Mouse (Mus musculus): ENCODE results near the gene Gpr89. TPM values are rescaled to one million over a fixed set of nuclear protein-coding genes. Genes with fewer than 3 reads are reported as not detected.

Gene Gpr89
- polyA plus RNA-seq, 1 experiment from 2014 or later = 36.5 TPM

DNA sequence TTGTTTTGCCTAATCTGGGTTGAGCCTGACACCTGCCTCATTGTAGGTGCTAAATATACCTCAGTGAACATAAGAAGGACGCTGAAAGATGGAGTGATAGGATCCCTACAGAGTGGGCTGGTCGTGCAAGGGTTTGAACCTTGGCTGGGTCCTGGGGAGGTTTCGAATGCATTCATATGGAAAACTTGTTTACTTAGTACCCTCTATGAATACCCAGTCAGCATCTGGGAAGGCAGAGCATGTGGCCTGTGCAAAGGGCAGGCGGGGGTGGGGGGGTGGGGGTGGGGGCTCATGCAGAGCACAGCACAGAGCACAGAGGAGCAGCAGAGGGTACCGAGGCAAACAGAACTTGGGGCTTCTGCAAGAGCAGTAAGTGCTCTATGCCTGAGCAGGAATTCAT is 72.2 kb downstream of the Gpr89 start:
- H3K4me1 ChIP-seq = no peaks in the 10 kb centered on the region
- H3K36me3 ChIP-seq = no peaks in the 10 kb centered on the region
- WGBS = 44% methylated on average over 5 of the region's 5 CpGs
- H3K4me3 ChIP-seq = no peak overlapping the region
- no peaks in the 10 kb centered on the region for H3K9me3 ChIP-seq (replicated peaks)
- no peak for DNase-seq (ENCODE audit: low spot score)
- H3K27ac ChIP-seq = no peak overlapping the region
- 0 out of 2 replicates have a peak, but pooled peaks cover 3% of the 10 kb centered on the region for H3K27me3 ChIP-seq (ENCODE audit: low read depth, poor library complexity, severe bottlenecking)

DNA sequence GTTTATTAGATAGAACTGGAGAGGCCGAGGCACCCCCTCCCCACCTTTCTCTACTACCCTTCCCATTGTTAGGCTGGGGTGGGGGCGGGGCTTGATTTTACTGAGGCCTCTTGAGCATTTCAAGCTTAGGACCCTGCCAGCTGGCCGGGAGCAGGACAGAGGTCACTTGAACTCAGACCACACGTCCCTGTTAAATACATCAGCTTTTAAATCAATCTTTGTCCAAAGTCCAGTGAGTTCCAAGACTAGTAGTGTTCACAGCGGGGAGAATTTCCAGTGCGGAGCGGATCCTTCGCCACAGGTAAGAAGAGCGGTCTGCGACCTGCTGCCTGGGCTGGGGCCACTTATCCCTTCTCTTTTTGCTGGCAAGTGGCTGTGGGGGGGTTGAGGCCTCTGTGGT is 75.3 kb downstream of the Gpr89 start:
- DNase-seq (ENCODE audit: low spot score) = no peak
- H3K36me3 ChIP-seq = no peaks in the 10 kb centered on the region
- H3K4me1 ChIP-seq = peaks cover 3% of the 10 kb centered on the region; the same call in 1 of the 2 replicates
- no peaks in the 10 kb centered on the region for H3K9me3 ChIP-seq (replicated peaks)
- no peak overlapping the region for H3K4me3 ChIP-seq
- no peak overlapping the region for H3K27ac ChIP-seq
- WGBS = 78% methylated on average over 10 of the region's 10 CpGs
- 0 out of 2 replicates have a peak, but pooled peaks cover 3% of the 10 kb centered on the region for H3K27me3 ChIP-seq (ENCODE audit: low read depth, poor library complexity, severe bottlenecking)

DNA sequence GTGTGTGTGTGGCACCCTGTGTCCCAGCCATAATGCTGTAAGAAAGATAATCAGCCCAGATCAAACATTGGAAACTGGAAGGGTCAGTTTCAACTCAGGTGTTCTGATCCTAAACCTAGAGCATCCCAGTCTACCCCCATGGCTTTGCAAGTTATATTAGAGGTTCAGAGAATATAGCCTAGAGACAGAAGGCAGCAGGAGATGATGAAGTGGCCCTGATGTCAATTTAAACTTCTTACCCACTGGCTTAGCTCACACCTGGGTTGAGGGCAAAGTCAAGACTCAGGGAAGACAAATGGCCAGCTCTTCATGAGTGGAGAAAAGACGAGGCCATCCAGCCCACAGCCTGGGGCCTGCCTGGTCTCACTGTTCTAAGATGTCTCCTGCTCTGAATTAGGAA is 76.2 kb downstream of the Gpr89 start, which contains the start of the genes Pdzk1 and Cd160:
Gene Pdzk1 (plus strand): TSS at position 301 of the 400 bp plus-strand sequence.
Gene Cd160 (minus strand): TSS at position 368 of the 400 bp plus-strand sequence.
- no peak for DNase-seq (ENCODE audit: low spot score)
- H3K27me3 ChIP-seq (ENCODE audit: low read depth, poor library complexity, severe bottlenecking) = 0 out of 2 replicates have a peak, but pooled peaks cover 3% of the 10 kb centered on the region

DNA sequence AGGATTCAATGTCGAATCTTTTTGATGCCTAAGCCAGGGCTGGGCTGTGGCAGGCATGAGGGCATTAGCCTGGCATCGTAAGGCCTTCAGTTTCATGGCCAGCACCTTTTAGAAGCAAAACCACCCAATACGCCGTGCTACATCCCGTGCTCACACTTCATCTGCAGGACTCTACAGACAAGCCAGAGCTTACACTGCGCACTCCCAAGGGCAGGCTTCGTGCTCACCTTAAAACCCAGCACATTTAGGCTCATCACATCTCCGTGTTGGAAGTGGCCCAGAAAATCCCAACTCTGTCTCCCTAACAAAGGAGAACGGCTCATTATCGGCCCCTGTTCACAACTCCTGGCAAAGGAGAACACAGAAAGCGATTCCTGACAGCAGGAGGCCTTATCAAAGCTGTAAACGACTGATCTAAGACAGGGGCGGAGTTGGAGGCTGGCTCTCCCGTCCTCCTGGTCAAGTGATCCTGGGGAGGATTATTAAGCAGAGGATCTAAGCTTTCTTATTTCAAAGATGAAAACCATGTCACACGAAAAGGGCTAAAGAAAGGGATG is 76.8 kb downstream of the Gpr89 start:
- WGBS = 31% methylated on average over 15 of the region's 15 CpGs
- H3K36me3 ChIP-seq = no peaks in the 10 kb centered on the region
- no peaks in the 10 kb centered on the region for H3K9me3 ChIP-seq (replicated peaks)
- 0 out of 2 replicates have a peak, but pooled peaks cover 3% of the 10 kb centered on the region for H3K27me3 ChIP-seq (ENCODE audit: low read depth, poor library complexity, severe bottlenecking)
- H3K4me3 ChIP-seq = no peak overlapping the region
- DNase-seq (ENCODE audit: low spot score) = no peak
- no peak overlapping the region for H3K27ac ChIP-seq
- H3K4me1 ChIP-seq = peaks cover 6% of the 10 kb centered on the region; the same call in 1 of the 2 replicates

More for the DNA sequence above, 76.2 kb downstream of the Gpr89 start, which contains the start of the genes Pdzk1 and Cd160:
- Histone ChIP-seq H3K4me3 (no peak within 1 kb of the TSS), H3K27ac (no peak within 1 kb of the TSS), H3K4me1 (peaks cover 3% of the 10 kb centered on the region; the same call in 1 of the 2 replicates), H3K9me3 (replicated peaks) (no peaks in the 10 kb centered on the region), H3K36me3 (no peaks in the 10 kb centered on the region)
- 65% methylated on average over 1 of the region's 1 CpGs for WGBS

DNA sequence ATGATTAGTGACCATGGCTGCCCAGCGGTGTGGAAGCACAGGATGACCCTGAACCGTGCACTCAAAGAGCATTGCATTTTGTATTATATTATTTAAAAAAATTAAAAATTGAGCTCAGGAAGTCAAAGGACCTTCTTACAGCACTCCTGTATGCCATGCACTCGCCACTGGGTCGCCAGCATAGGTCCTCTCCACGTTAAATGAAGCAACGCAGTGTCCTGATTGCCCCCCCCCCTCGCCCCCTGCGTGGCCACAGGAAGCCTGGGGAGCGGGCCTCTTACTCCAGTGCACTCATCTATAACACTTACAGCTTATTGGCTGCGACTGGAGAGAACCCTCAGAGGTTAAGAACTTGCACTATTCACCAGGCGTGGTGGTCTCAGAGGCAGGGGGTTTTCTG is 79.9 kb downstream of the Gpr89 start:
- no peak overlapping the region for H3K4me3 ChIP-seq
- H3K27me3 ChIP-seq (ENCODE audit: low read depth, poor library complexity, severe bottlenecking) = 0 out of 2 replicates have a peak, but pooled peaks cover 3% of the 10 kb centered on the region
- peaks cover 6% of the 10 kb centered on the region; the same call in 1 of the 2 replicates for H3K4me1 ChIP-seq
- H3K36me3 ChIP-seq = no peaks in the 10 kb centered on the region
- no peak for DNase-seq (ENCODE audit: low spot score)
- no peaks in the 10 kb centered on the region for H3K9me3 ChIP-seq (replicated peaks)
- 49% methylated on average over 11 of the region's 11 CpGs for WGBS
- H3K27ac ChIP-seq = no peak overlapping the region

DNA sequence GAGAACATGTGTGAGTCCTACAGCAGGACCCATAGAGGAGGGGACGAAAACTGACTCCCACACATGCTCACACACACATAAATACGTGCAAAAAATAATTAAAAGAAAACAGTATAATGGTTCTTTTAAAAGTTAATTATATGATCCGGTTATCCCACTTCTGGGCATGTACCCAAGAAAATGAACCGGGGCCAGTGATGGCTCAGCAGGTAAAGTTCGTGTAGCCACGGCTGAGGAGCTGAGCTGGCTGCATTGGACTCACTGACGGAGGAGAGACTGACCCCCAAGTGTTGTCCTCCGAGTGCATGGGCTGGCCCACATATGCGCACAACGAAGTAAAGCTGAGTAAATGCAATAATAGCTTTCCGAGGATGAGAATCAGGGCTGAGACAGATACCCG is 80.5 kb downstream of the Gpr89 start:
- H3K27me3 ChIP-seq (ENCODE audit: low read depth, poor library complexity, severe bottlenecking) = 0 out of 2 replicates have a peak, but pooled peaks cover 3% of the 10 kb centered on the region

DNA sequence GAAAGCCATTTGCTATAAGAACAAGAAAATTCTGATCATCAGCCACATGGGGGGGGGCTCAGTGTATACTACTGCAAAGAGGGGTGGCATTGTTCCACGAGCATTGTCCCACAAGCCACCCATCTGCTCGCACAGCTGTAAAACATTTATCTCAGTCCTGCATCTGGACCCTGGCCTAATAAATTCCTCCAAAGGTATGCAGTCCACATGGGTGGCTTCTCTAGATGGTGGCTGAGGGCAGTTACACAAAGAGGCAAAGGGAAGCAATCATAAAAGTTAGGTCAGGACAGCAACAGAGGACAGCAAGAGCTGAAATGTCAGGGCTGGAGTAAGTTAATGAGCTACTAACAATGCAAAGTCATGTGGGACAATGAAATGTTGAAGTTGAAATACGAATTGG is 81.4 kb downstream of the Gpr89 start:
- peaks cover 6% of the 10 kb centered on the region; the same call in 1 of the 2 replicates for H3K4me1 ChIP-seq
- no peak overlapping the region for H3K27ac ChIP-seq
- no peaks in the 10 kb centered on the region for H3K36me3 ChIP-seq
- no peak overlapping the region for H3K4me3 ChIP-seq
- no peaks in the 10 kb centered on the region for H3K9me3 ChIP-seq (replicated peaks)
- no peak for DNase-seq (ENCODE audit: low spot score)
- H3K27me3 ChIP-seq (ENCODE audit: low read depth, poor library complexity, severe bottlenecking) = no peaks in the 10 kb centered on the region
- WGBS = 55% methylated on average over 3 of the region's 3 CpGs

More for the DNA sequence above, 80.5 kb downstream of the Gpr89 start:
- Histone ChIP-seq H3K36me3 (no peaks in the 10 kb centered on the region), H3K27ac (no peak overlapping the region), H3K9me3 (replicated peaks) (no peaks in the 10 kb centered on the region), H3K4me3 (no peak overlapping the region), H3K4me1 (peaks cover 6% of the 10 kb centered on the region; the same call in 1 of the 2 replicates)
- DNase-seq (ENCODE audit: low spot score) = no peak
- WGBS = 89% methylated on average over 12 of the region's 12 CpGs

DNA sequence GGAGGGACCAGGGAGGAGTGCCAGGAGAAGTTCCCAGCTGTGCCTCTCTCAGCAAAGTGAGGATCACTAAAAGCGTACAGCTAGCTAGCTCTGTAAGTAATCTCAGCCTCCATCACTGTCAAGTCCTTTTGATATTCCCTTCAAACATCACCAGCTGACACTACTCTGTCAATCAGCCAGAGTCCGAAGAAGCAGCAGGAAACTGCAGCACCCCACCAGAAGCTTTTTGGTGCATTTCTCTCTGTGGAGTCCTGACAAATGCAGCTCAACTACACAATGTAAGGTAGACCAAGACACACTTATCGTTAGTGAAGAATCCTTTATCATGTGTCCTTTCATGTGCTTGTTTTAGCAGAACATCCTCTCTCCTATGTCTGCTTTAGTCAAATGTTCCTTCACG is 83.6 kb downstream of the Gpr89 start:
- no peak for DNase-seq (ENCODE audit: low spot score)
- H3K36me3 ChIP-seq = no peaks in the 10 kb centered on the region
- 88% methylated on average over 4 of the region's 4 CpGs for WGBS
- H3K4me1 ChIP-seq = peaks cover 6% of the 10 kb centered on the region; the same call in 1 of the 2 replicates
- no peak overlapping the region for H3K4me3 ChIP-seq
- no peak overlapping the region for H3K27ac ChIP-seq
- H3K27me3 ChIP-seq (ENCODE audit: low read depth, poor library complexity, severe bottlenecking) = no peaks in the 10 kb centered on the region
- H3K9me3 ChIP-seq (replicated peaks) = no peaks in the 10 kb centered on the region

DNA sequence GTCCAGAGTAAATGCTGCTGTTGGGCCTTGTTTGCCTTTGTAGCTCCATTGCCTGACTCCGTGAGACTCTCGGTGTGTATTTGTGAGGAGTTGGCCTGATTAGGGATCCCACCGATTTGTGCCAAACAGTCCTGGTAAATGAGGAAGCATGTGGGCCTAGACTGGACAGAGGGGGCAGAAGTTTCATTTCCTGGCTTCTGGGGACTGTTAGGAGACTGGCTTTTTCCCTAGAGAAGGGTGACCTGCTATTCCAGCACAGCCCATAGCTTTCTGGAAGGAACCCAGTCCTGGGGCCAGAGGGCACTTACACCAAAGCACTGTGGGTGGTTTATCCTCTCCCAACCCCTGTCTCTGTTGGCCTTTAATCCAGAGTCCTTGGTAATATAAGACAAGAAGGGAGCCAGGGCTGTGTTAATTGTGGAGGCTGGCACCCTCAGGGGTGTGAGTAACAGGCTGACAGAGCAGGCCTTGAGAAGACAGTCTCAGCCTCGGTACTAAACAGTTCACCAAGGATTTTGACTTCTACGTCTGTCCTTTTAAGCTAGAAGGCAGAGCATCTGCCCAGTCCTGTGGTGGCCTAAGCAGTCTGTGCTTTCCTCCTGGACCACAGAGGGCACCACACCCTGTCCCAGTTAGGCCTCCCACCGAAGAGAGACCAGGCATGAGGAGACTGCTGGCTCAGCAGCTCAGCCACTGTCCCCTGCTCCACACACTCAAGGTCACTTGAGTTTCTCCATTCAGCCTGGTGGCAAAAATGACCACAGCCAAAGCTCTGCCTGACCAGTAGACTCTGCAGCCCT is 84.8 kb downstream of the Gpr89 start:
- H3K4me1 ChIP-seq = peaks cover 4% of the 10 kb centered on the region; the same call in 1 of the 2 replicates
- H3K9me3 ChIP-seq (replicated peaks) = no peaks in the 10 kb centered on the region
- peaks cover 5% of the 10 kb centered on the region for H3K27me3 ChIP-seq (ENCODE audit: low read depth, poor library complexity, severe bottlenecking)
- 71% methylated on average over 6 of the region's 6 CpGs for WGBS
- no peak for DNase-seq (ENCODE audit: low spot score)
- H3K27ac ChIP-seq = no peak overlapping the region
- no peaks in the 10 kb centered on the region for H3K36me3 ChIP-seq
- no peak overlapping the region for H3K4me3 ChIP-seq

Other genes with a start within 250 kb of the Gpr89 start
- gene Ankrd35, start 235.2 kb downstream of the Gpr89 start, polyA plus RNA-seq (2016; fragmentation: Nextera tagmentation; extraction: Ambion mirVana) = 0.09 and 0.10 TPM in 2 replicates
- 36.4 and 58.3 TPM in 2 replicates for gene Pias3, start 209.0 kb downstream of the Gpr89 start, polyA plus RNA-seq (2016; fragmentation: Nextera tagmentation; extraction: Ambion mirVana)
- 9.1 and 9.6 TPM in 2 replicates for gene Nudt17, start 196.8 kb downstream of the Gpr89 start, polyA plus RNA-seq (2016; fragmentation: Nextera tagmentation; extraction: Ambion mirVana)
- gene Polr3c, start 177.7 kb downstream of the Gpr89 start, polyA plus RNA-seq (2016; fragmentation: Nextera tagmentation; extraction: Ambion mirVana) = 50.2 and 51.4 TPM in 2 replicates
- 64.3 and 69.8 TPM in 2 replicates for gene Rnf115, start 177.7 kb downstream of the Gpr89 start, polyA plus RNA-seq (2016; fragmentation: Nextera tagmentation; extraction: Ambion mirVana)
- not detected in 2 replicates for gene Pdzk1, start 76.1 kb downstream of the Gpr89 start, polyA plus RNA-seq (2016; fragmentation: Nextera tagmentation; extraction: Ambion mirVana)
- gene Cd160, start 76.0 kb downstream of the Gpr89 start, polyA plus RNA-seq (2016; fragmentation: Nextera tagmentation; extraction: Ambion mirVana) = 0.13 TPM in 1 of 2 replicates, not detected in the other
- gene Gja5, start 653 bp downstream of the Gpr89 start, polyA plus RNA-seq (2016; fragmentation: Nextera tagmentation; extraction: Ambion mirVana) = 11.3 and 14.0 TPM in 2 replicates
- gene Gja8, start 20.7 kb upstream of the Gpr89 start, polyA plus RNA-seq (2016; fragmentation: Nextera tagmentation; extraction: Ambion mirVana) = 0.03 TPM in 1 of 2 replicates, not detected in the other

All from limb, embryonic 10.5 days (tissue).